Mouse (Mus musculus) CD8-positive naive resting alpha-beta T cell, adult 2 months (primary cell): ENCODE measurements around the gene Npr1.
A peak's percentile ranks its signal among the peaks of the same experiment; 100 is the strongest.

Experiments
- DNase-seq, 2 experiments: peaks; one replicate each; pipeline ENCODE4 v3.0.0; 2022; ENCODE audit warnings: low read depth in 2 of 2, low spot score in 2 of 2

Gene Npr1

GRCm38 (mm10) chr3:90475831-90476611 is 10.4 kb upstream of the Npr1 start, which contains the start of gene Ilf2:
Gene Ilf2, plus strand, starts transcription at chr3:90476126.
- peak; percentile 93 to 94 for DNase-seq

GRCm38 (mm10) chr3:90475151-90475830 is 9.6 kb upstream of the Npr1 start:
- no peak for DNase-seq

GRCm38 (mm10) chr3:90472213-90472612 is 6.5 kb upstream of the Npr1 start:
- peak; percentile 66 to 79 for DNase-seq

- DNase-seq, result no peak
These were observed 2.1 kb upstream of the Npr1 start for GRCm38 (mm10) chr3:90467618-90468300.

GRCm38 (mm10) chr3:90466311-90466766 is 673 bp upstream of the Npr1 start:
- no peak for DNase-seq

- DNase-seq, result peak in 1 of 2 experiments; percentile 38
These were observed 483 bp downstream of the Npr1 start for GRCm38 (mm10) chr3:90465081-90465685.

GRCm38 (mm10) chr3:90464552-90465080 is 1.1 kb downstream of the Npr1 start:
- DNase-seq, result no peak

GRCm38 (mm10) chr3:90462579-90462978 is 3.1 kb downstream of the Npr1 start:
- no peak for DNase-seq

- DNase-seq, result no peak
These were observed 3.7 kb downstream of the Npr1 start for GRCm38 (mm10) chr3:90461935-90462334.

- DNase-seq, result no peak
These were observed 5.4 kb downstream of the Npr1 start for GRCm38 (mm10) chr3:90460315-90460714.

GRCm38 (mm10) chr3:90459727-90460126 is 5.9 kb downstream of the Npr1 start:
- no peak for DNase-seq

GRCm38 (mm10) chr3:90454931-90455330 is 10.7 kb downstream of the Npr1 start:
- no peak for DNase-seq

GRCm38 (mm10) chr3:90451396-90452095 is 14.1 kb downstream of the Npr1 start:
- DNase-seq, result no peak

- no peak for DNase-seq
These were observed 14.8 kb downstream of the Npr1 start for GRCm38 (mm10) chr3:90450874-90451273.

- no peak for DNase-seq
These were observed 17.0 kb downstream of the Npr1 start for GRCm38 (mm10) chr3:90448626-90449025.

GRCm38 (mm10) chr3:90447123-90447494 is 18.6 kb downstream of the Npr1 start:
- DNase-seq, result no peak

GRCm38 (mm10) chr3:90446389-90447122 is 19.1 kb downstream of the Npr1 start:
- peak in 1 of 2 experiments; percentile 20 for DNase-seq

GRCm38 (mm10) chr3:90445417-90446200 is 20.1 kb downstream of the Npr1 start:
- no peak for DNase-seq

GRCm38 (mm10) chr3:90443977-90444376 is 21.7 kb downstream of the Npr1 start:
- no peak for DNase-seq
